Mouse (Mus musculus): Measurements from ENCODE around the gene Cachd1. TPM values are rescaled to one million over a fixed set of nuclear protein-coding genes. Genes with fewer than 3 reads are reported as not detected.
A peak's percentile ranks its signal among the peaks of the same experiment; 100 is the strongest.

Cachd1 gene
- total RNA-seq, 2 experiments from 2014 or later: 2.6 to 4.2 TPM

DNA sequence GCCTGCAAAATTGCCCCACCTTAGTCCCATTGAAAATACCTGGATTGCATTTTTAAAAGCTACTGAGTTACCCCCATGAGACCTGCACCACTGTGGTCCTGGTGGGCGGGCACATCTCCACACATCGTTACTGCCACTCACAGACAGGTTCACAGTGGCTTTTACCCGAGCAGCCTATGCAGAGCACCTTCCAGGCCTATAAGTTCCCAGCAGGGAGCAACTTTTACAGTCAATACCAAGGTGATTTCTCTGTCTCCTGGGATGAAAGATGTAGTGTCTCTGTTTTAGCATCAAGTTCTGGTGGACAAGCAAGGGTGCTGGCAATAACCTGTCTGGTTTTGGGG, 24.9 kb downstream of the Cachd1 start:
- Histone ChIP-seq H3K4me3 (no peak overlapping the region), H3K27ac (no peak overlapping the region)
- no peak for TF ChIP-seq CTCF (IDR thresholded peaks at IDR 0.05)
- intact Hi-C loops (cut with DNase I): no loop called here
- DNase-seq: no peak

DNA sequence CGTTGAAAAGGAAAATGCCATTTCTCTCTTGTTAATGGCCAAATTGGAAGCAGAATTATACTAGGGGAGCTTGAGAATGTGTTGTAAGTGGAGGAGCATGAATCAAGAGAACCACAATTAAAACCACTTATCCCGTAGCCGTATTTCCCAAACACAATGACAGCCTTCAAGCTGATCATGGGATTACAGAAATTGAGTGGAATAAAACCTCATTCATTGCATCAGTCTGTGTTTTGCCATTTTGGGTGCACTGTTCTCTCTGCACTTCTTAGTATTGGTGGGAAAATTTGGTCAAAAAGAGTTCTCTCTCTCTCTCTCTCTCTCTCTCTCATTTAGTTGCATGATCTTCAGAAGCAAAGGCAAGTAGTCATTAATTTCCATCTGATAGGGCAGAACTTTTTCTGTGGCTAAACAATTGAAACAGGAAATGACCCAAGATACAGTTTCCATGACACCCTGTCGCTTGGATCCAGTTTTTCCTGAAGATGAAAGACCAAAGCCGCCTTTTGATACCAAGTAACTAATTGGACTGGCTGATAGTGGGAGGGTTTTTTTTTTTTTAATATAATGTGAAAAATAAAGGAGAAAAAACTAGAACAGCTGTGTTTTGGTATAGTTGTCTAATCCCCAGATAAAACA, 34.7 kb downstream of the Cachd1 start:
- no peak overlapping the region for H3K4me3 ChIP-seq
- no peak overlapping the region for H3K27ac ChIP-seq
- intact Hi-C loops (cut with DNase I): no loop called here
- TF ChIP-seq CTCF (IDR thresholded peaks at IDR 0.05): no peak
- no peak for DNase-seq

DNA sequence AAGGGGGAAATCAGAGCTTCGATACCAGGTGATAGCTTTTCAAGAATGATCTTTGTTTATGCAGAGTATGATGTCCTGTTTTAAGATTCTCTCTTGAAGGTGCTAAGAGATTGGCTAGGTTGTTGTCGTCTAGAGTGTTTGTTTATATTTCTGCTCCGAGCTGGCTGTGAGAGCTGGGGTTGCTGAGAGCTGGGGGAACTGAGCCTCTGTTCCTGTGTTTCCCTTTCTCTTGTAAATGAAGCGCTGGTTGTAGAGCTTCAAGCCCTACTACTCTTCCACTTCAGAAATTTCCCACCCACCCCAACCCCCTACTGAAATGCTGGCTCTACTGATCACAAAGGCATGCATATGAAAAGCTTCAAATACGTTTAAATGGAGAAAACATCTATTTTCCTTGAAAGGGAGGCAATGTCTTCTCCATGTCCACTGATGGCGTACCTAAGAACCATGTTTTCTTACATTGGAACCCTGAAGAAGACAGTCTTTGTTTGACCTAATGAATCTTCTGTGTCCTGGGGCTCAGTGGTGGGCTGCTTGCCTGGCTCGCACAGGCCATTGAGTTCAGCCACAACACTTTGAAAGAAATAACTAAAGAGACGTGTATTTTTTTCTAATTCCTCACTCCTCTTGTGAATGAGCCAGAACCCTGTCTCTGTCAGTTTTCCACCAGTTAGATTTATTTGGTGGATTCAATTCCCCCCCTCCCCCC, 35.5 kb downstream of the Cachd1 start:
- DNase-seq: no peak
- intact Hi-C loops (cut with DNase I): no loop called here
- H3K4me3 ChIP-seq: no peak overlapping the region
- no peak for TF ChIP-seq CTCF (IDR thresholded peaks at IDR 0.05)
- H3K27ac ChIP-seq: no peak overlapping the region

DNA sequence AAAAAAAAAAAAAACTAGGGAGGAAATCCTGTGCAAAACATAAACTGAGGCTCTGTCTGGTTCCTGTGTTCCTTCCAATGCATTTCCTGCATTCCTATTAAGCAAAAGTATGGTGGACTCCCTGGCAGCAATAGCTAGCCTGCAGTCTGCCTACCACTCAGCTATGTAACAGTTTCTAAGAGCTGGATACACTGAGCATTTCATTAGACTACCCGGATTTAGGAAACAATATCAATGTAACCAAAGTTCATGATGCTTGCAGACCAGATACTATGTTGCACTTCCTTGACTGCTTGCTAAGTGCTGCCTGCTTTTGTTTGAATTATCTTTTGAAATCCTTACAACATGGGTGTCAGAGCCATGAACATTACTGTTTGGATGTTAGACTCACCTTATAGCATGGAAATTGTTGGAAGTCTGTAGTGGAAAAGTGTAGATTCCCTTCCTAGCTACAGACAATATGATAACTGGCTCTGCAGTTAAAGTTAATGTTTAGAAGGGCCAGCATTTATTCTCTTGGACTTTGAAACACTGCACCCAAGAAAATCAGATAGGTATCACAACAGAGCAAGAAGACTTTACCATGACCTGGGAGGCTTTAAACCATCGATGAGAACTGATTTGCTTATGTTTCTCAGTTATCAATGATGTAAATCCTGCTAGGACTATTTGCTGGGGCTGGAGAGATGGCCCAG, 37.4 kb downstream of the Cachd1 start:
- no peak overlapping the region for H3K4me3 ChIP-seq
- DNase-seq: no peak
- TF ChIP-seq CTCF (IDR thresholded peaks at IDR 0.05): no peak
- intact Hi-C loops (cut with DNase I): no loop called here
- H3K27ac ChIP-seq: no peak overlapping the region

DNA sequence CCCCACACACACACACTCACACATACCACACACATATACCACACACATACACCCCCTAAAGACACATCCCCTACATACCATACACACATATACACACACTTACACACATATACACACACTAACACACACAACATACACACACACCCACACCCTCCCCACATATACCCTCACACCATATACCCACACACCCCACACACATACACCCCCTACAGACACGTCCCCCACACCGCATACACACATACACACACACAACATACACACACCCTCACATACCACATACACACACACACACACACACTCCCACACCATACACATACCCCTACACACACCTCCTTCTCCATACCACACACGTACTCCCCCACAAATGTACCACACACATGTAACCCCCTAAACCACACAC, 42.8 kb downstream of the Cachd1 start:
- Histone ChIP-seq H3K4me3 (no peak overlapping the region), H3K27ac (no peak overlapping the region)
- intact Hi-C loops (cut with DNase I): no loop called here
- no peak for DNase-seq
- TF ChIP-seq CTCF (IDR thresholded peaks at IDR 0.05): no peak

DNA sequence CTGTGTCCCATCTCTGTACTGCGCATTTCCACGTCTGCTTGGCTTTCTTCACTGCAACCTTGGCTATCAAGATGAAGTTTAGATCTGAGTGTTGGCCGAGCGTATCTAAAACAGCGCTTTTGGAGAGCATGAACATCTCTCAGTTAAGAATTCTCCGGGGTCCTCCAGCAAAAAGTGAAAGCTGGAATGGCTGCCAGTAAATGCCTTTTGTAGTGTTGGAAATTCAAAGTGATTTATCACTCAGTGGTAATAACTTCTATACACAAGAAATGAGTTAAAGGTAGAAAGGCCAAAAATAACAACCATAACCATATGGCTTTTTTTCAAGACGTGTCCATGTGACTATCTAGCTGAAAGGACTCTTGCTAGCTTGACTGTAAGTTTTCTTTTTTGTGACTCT, 46.1 kb downstream of the Cachd1 start:
- intact Hi-C loops (cut with DNase I): no loop called here
- no peak for DNase-seq
- no peak for TF ChIP-seq CTCF (IDR thresholded peaks at IDR 0.05)
- no peak overlapping the region for H3K27ac ChIP-seq
- 0 out of 2 replicates have a peak overlapping the region, but pooled peaks have one; percentile 26 for H3K4me3 ChIP-seq

DNA sequence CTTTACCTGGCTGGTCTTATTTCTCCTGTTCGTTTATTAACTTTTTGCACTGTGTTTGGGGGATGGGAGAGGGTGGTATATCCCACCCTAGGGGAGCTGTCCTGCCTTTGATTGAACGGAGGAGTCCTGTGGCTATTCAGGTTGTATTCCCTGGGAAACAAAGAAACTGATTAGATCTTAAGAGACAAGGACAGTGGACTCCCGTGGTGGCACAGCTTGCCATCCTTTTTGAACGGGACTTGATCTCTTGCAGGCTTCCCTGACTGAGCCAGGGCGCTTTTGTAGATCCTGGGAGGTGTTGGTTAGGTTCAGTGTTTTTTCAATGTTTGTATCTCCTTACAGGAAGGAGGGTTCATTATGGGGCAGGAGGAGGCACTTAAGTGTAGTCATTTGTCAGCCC, 50.9 kb downstream of the Cachd1 start:
- H3K27ac ChIP-seq: no peak overlapping the region
- TF ChIP-seq CTCF (IDR thresholded peaks at IDR 0.05): no peak

DNA sequence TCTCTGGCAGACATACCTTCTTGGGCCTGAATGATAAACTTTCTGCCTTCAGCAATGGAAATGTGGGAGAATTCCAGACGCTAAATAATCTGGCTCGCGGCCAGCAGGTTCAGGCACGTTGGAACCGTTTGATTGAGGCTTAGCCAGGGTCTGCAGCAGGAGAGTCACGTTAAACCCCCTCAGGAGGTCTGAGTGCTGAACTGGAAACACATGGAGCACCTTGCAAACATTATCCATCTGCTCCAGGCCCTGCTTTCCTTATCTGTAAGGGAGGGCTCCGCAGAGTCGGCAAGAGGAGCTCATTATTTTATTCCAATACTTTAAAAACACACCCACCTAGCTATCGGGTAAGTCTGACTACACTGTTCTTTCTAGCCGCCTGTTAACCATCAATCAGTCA, 52.3 kb downstream of the Cachd1 start:
- intact Hi-C loops (cut with DNase I): no loop called here
- Histone ChIP-seq H3K4me3 (no peak overlapping the region), H3K27ac (no peak overlapping the region)
- TF ChIP-seq CTCF (IDR thresholded peaks at IDR 0.05): no peak
- no peak for DNase-seq

More for the DNA sequence above, 50.9 kb downstream of the Cachd1 start:
- no peak for DNase-seq
- intact Hi-C loops (cut with DNase I): no loop called here
- H3K4me3 ChIP-seq: no peak overlapping the region

DNA sequence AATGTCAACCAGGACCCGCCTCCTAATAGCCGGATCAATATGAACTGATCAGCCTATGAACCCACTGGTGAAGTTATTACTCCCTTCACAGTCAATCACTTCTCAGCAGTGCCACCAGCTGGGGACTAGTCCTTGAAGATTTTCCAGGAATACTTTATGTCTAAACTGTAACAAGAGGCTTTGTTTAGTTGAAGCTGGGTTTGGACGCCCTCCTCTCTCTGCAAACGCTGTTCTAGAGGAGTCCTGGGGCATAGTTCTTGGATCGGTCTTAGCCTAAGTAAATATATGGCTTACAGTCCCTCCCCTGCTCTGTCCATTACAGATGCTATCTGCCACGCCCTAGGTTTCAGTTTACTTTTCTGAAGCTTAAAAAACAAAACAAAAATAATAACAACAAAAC, 60.7 kb downstream of the Cachd1 start:
- no peak overlapping the region for H3K4me3 ChIP-seq

DNA sequence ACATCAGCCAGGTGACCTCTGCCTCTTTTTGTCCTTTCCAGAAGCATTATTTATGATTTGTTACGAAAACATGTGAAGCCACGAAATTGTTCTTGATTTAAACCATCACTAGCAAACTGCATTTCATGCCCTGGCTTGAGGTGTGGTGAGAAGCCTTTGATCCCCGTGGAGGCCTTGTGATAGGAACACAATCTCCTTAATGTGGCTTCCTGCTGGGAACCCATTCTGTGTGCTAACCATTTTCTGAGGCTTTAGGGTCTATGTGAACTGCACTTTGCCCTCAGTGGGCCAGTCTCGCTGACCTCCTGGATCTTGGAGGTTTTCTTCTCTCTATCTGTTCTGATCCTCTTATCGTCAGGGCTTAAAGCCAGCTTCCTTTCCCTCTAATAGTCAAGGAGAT, 66.2 kb downstream of the Cachd1 start:
- intact Hi-C loops (cut with DNase I): no loop called here
- no peak for TF ChIP-seq CTCF (IDR thresholded peaks at IDR 0.05)
- no peak overlapping the region for H3K4me3 ChIP-seq
- no peak for DNase-seq
- H3K27ac ChIP-seq: no peak overlapping the region

More for the DNA sequence above, 60.7 kb downstream of the Cachd1 start:
- intact Hi-C loops (cut with DNase I): no loop called here
- no peak for TF ChIP-seq CTCF (IDR thresholded peaks at IDR 0.05)
- no peak for DNase-seq
- no peak overlapping the region for H3K27ac ChIP-seq

DNA sequence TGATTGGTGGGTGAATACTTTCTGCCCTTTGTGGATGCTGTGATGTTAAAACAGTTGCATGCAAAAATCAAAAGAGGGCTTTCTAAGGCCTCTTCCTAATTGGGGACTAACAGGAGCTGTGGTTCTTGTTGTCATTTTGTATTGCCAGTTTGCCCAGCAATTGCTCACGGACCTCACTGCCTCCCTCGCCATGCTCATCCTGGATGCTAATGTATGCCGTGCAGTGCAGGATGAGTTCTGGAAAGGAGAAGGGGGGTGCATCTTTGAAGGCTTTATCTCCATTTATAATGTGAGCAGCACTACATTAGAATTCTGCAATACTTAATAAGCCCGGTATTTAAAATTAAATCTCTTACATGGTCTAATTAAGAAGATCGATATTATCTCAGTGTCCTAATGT, 66.6 kb downstream of the Cachd1 start:
- Histone ChIP-seq H3K27ac (no peak overlapping the region), H3K4me3 (no peak overlapping the region)
- intact Hi-C loops (cut with DNase I): no loop called here
- DNase-seq: no peak
- TF ChIP-seq CTCF (IDR thresholded peaks at IDR 0.05): no peak

DNA sequence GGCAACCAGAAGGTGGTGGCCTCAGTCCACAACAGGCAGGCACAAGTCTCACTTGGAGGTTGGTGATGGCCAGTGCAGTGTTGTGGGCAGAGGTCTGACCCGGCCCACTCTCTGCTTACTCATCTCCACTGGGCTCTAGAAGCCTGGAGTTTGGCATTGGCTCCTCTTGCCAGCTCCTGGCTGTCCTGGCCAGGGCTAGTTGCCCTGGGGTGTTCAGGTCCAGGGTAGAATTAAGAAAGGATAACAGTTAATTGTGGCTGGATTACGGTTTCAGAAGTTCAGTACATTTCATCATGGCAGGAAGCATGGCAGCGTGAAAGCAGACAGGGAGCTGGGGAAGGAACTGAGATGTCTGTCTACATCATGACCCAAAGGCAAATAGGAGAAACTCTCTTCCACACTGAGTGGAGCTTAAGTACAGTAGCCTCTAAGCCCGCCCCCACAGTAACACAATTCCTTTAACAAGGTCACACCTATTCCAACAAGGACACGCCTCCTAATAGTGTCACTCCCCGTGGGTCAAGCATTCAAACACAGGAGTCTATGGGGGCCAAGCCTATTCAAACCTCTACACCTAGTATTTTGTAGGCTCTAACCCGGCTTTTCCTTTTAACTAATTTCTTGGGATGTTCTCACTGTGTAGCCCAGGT, 74.5 kb downstream of the Cachd1 start:
- DNase-seq: no peak
- Histone ChIP-seq H3K27ac (no peak overlapping the region), H3K4me3 (no peak overlapping the region)
- intact Hi-C loops (cut with DNase I): no loop called here
- no peak for TF ChIP-seq CTCF (IDR thresholded peaks at IDR 0.05)

DNA sequence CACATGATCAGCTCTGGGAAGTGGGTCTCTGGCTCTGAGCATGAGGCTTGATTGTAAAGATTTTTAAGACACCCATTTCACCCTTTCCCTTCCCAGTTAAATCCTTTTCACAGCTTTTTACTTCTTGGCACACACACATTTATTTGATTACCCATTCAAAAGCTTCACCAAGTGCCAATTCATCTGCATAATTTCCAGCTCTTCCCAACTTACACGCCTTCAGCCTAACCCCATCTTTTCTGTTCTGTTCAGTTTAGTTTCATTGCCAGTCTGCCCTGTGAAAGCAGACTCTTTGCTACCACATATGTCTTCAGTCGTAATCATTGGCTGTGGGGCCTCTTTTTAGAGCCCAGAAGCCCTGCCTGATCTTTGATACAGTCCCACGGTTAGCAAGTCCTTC, 76.0 kb downstream of the Cachd1 start:
- Histone ChIP-seq H3K27ac (no peak overlapping the region), H3K4me3 (no peak overlapping the region)
- no peak for DNase-seq
- intact Hi-C loops (cut with DNase I): no loop called here
- no peak for TF ChIP-seq CTCF (IDR thresholded peaks at IDR 0.05)
